Mouse (Mus musculus) MEL (cell line): ENCODE measurements around the gene Zfp174. TPM values are rescaled to one million over a fixed set of nuclear protein-coding genes. Genes with fewer than 3 reads are reported as not detected.

ENCODE experiments used
- DNase-seq: peaks from one replicate; pipeline ENCODE4 v3.0.0; 2011; ENCODE audit warnings: low read depth, low spot score
- H3K27ac ChIP-seq: 2 replicates; pipeline ENCODE4 v1.5.1; 2012; ENCODE audit warnings: low read depth, mild to moderate bottlenecking, control low read depth, low read length, moderate library complexity; ENCODE audit not compliant: control insufficient read depth
- H3K27me3 ChIP-seq, 2 experiments: fragments of 150-350 bp in 1 of 2; sonication (generic) in 1 of 2; 2 replicates each; pipeline ENCODE4 v1.6.1; 2012; ENCODE audit warnings: low read length in 2 of 2, mild to moderate bottlenecking in 2 of 2, improper control_type of control experiment in 1 of 2, moderate library complexity in 1 of 2; ENCODE audit not compliant: insufficient read depth in 2 of 2, control insufficient read depth in 1 of 2
- H3K36me3 ChIP-seq, 2 experiments: 2 replicates each; pipeline ENCODE4 v1.6.1; 2012 to 2014; ENCODE audit warnings: low read length in 2 of 2, improper control_type of control experiment in 1 of 2, inconsistent platforms in 1 of 2, mild to moderate bottlenecking in 1 of 2; ENCODE audit not compliant: insufficient read depth in 2 of 2, control insufficient read depth in 1 of 2
- H3K4me1 ChIP-seq, 2 experiments: fragments of 150-350 bp in 1 of 2; sonication (generic) in 1 of 2; 2 replicates each; pipeline ENCODE4 v1.6.1; 2012; ENCODE audit warnings: low read length in 2 of 2, improper control_type of control experiment in 1 of 2, mild to moderate bottlenecking in 1 of 2; ENCODE audit not compliant: insufficient read depth in 2 of 2, control insufficient read depth in 1 of 2
- H3K4me3 ChIP-seq, 2 experiments: fragments of 150-350 bp in 1 of 2; sonication (generic) in 1 of 2; 2 replicates each; pipeline ENCODE4 v1.5.1; 2012; ENCODE audit warnings: low read depth in 2 of 2, low read length in 2 of 2, mild to moderate bottlenecking in 2 of 2, moderate library complexity in 2 of 2, control low read depth in 1 of 2, improper control_type of control experiment in 1 of 2; ENCODE audit not compliant: control insufficient read depth in 1 of 2, insufficient read depth in 1 of 2
- H3K79me2 ChIP-seq: 2 replicates; pipeline ENCODE4 v1.6.1; 2012; ENCODE audit warnings: mild to moderate bottlenecking, low read length, moderate library complexity; ENCODE audit not compliant: control insufficient read depth, poor library complexity, insufficient read depth
- H3K9ac ChIP-seq: 2 replicates; pipeline ENCODE4 v1.6.1; 2012; ENCODE audit warnings: low read depth, mild to moderate bottlenecking, control low read depth, low read length, moderate library complexity; ENCODE audit not compliant: control insufficient read depth, poor library complexity, severe bottlenecking
- H3K9me3 ChIP-seq: fragments of 150-350 bp; sonication (generic); replicated peaks from 2 replicates; pipeline ENCODE4 v1.6.1; 2012; ENCODE audit warnings: mild to moderate bottlenecking, low read length, improper control_type of control experiment, moderate library complexity; ENCODE audit not compliant: insufficient read depth
- CHD1 ChIP-seq: IDR thresholded peaks from 2 replicates; pipeline ENCODE4 v1.6.1; 2012; ENCODE audit warnings: low read depth, mild to moderate bottlenecking, inconsistent platforms, low read length, improper control_type of control experiment
- CHD2 ChIP-seq: IDR thresholded peaks from 2 replicates; pipeline ENCODE4 v1.6.1; 2011; ENCODE audit warnings: low read length, improper control_type of control experiment
- ELF1 ChIP-seq: IDR thresholded peaks from 2 replicates; pipeline ENCODE4 v1.6.1; 2014; ENCODE audit warnings: low read depth, mild to moderate bottlenecking, inconsistent platforms, low read length, improper control_type of control experiment, moderate library complexity
- EP300 ChIP-seq, 2 experiments: IDR thresholded peaks; 2 replicates each; pipeline ENCODE4 v1.6.1; 2011; ENCODE audit warnings: improper control_type of control experiment in 2 of 2, low read length in 2 of 2, low read depth in 1 of 2, mild to moderate bottlenecking in 1 of 2
- ETS1 ChIP-seq: IDR thresholded peaks from 2 replicates; pipeline ENCODE4 v1.6.1; 2012; ENCODE audit warnings: low read depth, mild to moderate bottlenecking, inconsistent platforms, low read length, improper control_type of control experiment, moderate library complexity
- JUND ChIP-seq: IDR thresholded peaks from 2 replicates; pipeline ENCODE4 v1.6.1; 2011; ENCODE audit warnings: low read depth, mild to moderate bottlenecking, improper control_type of control experiment, low read length
- MEF2A ChIP-seq: IDR thresholded peaks from 2 replicates; pipeline ENCODE4 v1.6.1; 2014; ENCODE audit warnings: low read depth, mild to moderate bottlenecking, inconsistent platforms, low read length, improper control_type of control experiment; ENCODE audit not compliant: poor library complexity, insufficient replicate concordance, severe bottlenecking; ENCODE audit errors: extremely low read depth
- MXI1 ChIP-seq: IDR thresholded peaks from 2 replicates; pipeline ENCODE4 v1.6.1; 2011; ENCODE audit warnings: mild to moderate bottlenecking, low read depth, low read length, improper control_type of control experiment
- MYC ChIP-seq: IDR thresholded peaks from 2 replicates; pipeline ENCODE4 v1.6.1; 2011; ENCODE audit warnings: low read depth, mild to moderate bottlenecking, low read length, improper control_type of control experiment, moderate library complexity
- POLR2A ChIP-seq, 2 experiments: IDR thresholded peaks; 2 replicates each; pipeline ENCODE4 v1.6.1; 2011 to 2012; ENCODE audit warnings: low read length in 2 of 2, mild to moderate bottlenecking in 2 of 2, control low read depth in 1 of 2, improper control_type of control experiment in 1 of 2, low read depth in 1 of 2, moderate library complexity in 1 of 2; ENCODE audit not compliant: control insufficient read depth in 1 of 2, insufficient read depth in 1 of 2, poor library complexity in 1 of 2
- POLR2AphosphoS2 ChIP-seq: IDR thresholded peaks from 2 replicates; pipeline ENCODE4 v1.6.1; 2011; ENCODE audit warnings: low read length, improper control_type of control experiment
- POLR2AphosphoS5 ChIP-seq: IDR thresholded peaks from 2 replicates; pipeline ENCODE4 v1.6.1; 2012; ENCODE audit warnings: low read depth, borderline replicate concordance, mild to moderate bottlenecking, inconsistent platforms, low read length, moderate library complexity, mixed read lengths
- RCOR1 ChIP-seq: IDR thresholded peaks from 2 replicates; pipeline ENCODE4 v1.6.1; 2012; ENCODE audit warnings: low read depth, mild to moderate bottlenecking, inconsistent platforms, low read length, improper control_type of control experiment
- SIN3A ChIP-seq: IDR thresholded peaks from 2 replicates; pipeline ENCODE4 v1.6.1; 2012; ENCODE audit warnings: low read length, improper control_type of control experiment, inconsistent platforms
- SMC3 ChIP-seq: IDR thresholded peaks from 2 replicates; pipeline ENCODE4 v1.6.1; 2011; ENCODE audit warnings: low read depth, low read length, improper control_type of control experiment
- TAL1 ChIP-seq: IDR thresholded peaks from 2 replicates; pipeline ENCODE4 v1.6.1; 2012; ENCODE audit warnings: mild to moderate bottlenecking, inconsistent platforms, low read length, moderate library complexity, mixed read lengths
- TBP ChIP-seq: IDR thresholded peaks from 2 replicates; pipeline ENCODE4 v1.8.0; 2011; ENCODE audit warnings: low read depth, low read length, improper control_type of control experiment
- TCF12 ChIP-seq: IDR thresholded peaks from 2 replicates; pipeline ENCODE4 v1.6.1; 2014; ENCODE audit warnings: low read depth, mild to moderate bottlenecking, inconsistent platforms, low read length, improper control_type of control experiment, moderate library complexity
- UBTF ChIP-seq: IDR thresholded peaks from 2 replicates; pipeline ENCODE4 v1.6.1; 2012; ENCODE audit warnings: low read depth, mild to moderate bottlenecking, inconsistent platforms, low read length, improper control_type of control experiment, moderate library complexity, borderline replicate concordance; ENCODE audit not compliant: insufficient read depth
- USF2 ChIP-seq, 2 experiments: IDR thresholded peaks; 2 replicates each; pipeline ENCODE4 v1.6.1; 2011 to 2012; ENCODE audit warnings: improper control_type of control experiment in 2 of 2, low read length in 2 of 2, borderline replicate concordance in 1 of 2, inconsistent platforms in 1 of 2, low read depth in 1 of 2, mild to moderate bottlenecking in 1 of 2; ENCODE audit not compliant: insufficient read depth in 1 of 2
- ZC3H11A ChIP-seq: IDR thresholded peaks from 2 replicates; pipeline ENCODE4 v1.6.1; 2012; ENCODE audit warnings: low read depth, mild to moderate bottlenecking, inconsistent platforms, low read length, improper control_type of control experiment
- ZKSCAN1 ChIP-seq: IDR thresholded peaks from 2 replicates; pipeline ENCODE4 v1.6.1; 2012; ENCODE audit warnings: low read depth, mild to moderate bottlenecking, inconsistent platforms, low read length, improper control_type of control experiment, moderate library complexity
- polyA plus RNA-seq, 2 experiments: library from polyadenylated mRNA; stranded (reverse) in 1 of 2; unstranded in 1 of 2; fragments of >175 nt in 1 of 2; fragments of >200 nt in 1 of 2; gene quantifications; 2 replicates each; pipeline versions ENCODE4 v1.2.1 to v1.2.4; 2012; ENCODE audit warnings: low replicate concordance in 2 of 2, low read depth in 1 of 2; ENCODE audit not compliant: insufficient read length in 2 of 2, insufficient read depth in 1 of 2, missing spikeins in 1 of 2
- total RNA-seq: library from RNA; depleted of rRNA; stranded (reverse); fragments of 300-350 nt; gene quantifications from 2 replicates; pipeline ENCODE4 v1.2.3, GENCODE M21; 2012

Gene Zfp174
- total and polyA plus RNA-seq, 3 experiments, result 0.39 to 24.5 (median 0.58) TPM

GRCm38 (mm10) chr16:3871815-3872214 is 24.7 kb downstream of the Zfp174 start:
- Histone ChIP-seq H3K4me1 (no peaks in the 10 kb centered on the region), H3K27ac (no peak overlapping the region), H3K4me3 (no peak overlapping the region), H3K9ac (no peak overlapping the region), H3K27me3 (no peaks in the 10 kb centered on the region), H3K9me3 (no peaks in the 10 kb centered on the region), H3K79me2 (no peaks in the 10 kb centered on the region), H3K36me3 (no peaks in the 10 kb centered on the region; a peak in 3 of 4 replicates)
- no peak for TF ChIP-seq MEF2A
- no peak for TF ChIP-seq TCF12
- no peak for TF ChIP-seq EP300 (IDR thresholded peaks at IDR 0.05; ENCODE audit: low read depth in 1 of 2, low read length in 2 of 2)
- no peak for TF ChIP-seq ZC3H11A
- TF ChIP-seq POLR2AphosphoS2, result no peak
- TF ChIP-seq POLR2A (IDR thresholded peaks at IDR 0.05; ENCODE audit: control insufficient read depth in 1 of 2, insufficient read depth in 1 of 2, low read depth in 1 of 2, low read length in 2 of 2, poor library complexity in 1 of 2), result no peak
- no peak for TF ChIP-seq MXI1
- no peak for TF ChIP-seq USF2 (IDR thresholded peaks at IDR 0.05; ENCODE audit: borderline replicate concordance in 1 of 2, insufficient read depth in 1 of 2, low read depth in 1 of 2, low read length in 2 of 2)
- no peak for TF ChIP-seq JUND
- TF ChIP-seq POLR2AphosphoS5, result no peak
- no peak for TF ChIP-seq ELF1
- TF ChIP-seq TBP, result no peak
- TF ChIP-seq CHD1, result no peak
- TF ChIP-seq UBTF, result no peak
- no peak for DNase-seq

DNA sequence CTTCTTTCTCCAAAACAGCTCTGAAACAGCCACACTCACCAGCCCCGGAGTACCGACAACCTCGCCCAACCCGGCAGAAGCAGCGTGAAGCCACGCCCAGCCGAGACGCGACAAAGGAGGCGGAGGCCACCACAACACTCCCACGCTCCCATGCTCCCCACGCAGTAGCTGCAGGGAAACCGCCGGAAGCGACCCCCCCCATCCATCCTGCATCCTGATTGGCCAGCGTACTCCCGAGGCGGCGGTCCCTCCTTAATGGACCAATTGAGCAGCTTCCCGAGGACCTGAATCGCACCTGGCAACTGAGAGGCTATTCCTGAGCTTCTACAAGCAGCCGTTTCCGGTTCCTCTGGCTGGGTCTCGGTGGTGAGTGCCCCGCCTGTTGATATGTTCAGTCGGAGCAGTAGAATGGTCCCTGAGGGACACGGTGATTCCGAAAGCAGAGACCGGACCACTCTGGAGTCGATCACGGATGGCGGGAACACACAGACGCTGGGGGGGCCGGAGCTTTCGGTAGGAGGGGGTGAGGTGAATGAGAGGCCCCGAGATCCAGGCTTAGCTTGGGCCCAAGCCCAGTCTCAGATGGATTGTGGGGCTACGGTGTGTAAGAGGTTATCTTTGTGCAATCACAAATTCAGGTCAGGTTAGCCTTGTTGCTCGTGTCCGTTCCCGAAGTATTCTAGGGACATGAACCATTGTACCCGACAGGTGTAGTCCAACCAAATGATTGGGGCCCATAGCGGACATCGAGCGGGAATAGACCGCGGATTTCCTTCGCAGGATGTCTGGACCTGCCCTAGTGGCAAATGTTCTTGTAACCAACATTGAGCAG is 25.4 kb downstream of the Zfp174 start, which contains the start of gene Naa60:
Gene Naa60 (plus strand): TSS at position 160 of the 832 bp plus-strand sequence.
- Histone ChIP-seq H3K9ac (no peak within 1 kb of the TSS), H3K27me3 (no peaks in the 10 kb centered on the region), H3K9me3 (no peaks in the 10 kb centered on the region), H3K4me1 (no peaks in the 10 kb centered on the region), H3K79me2 (no peaks in the 10 kb centered on the region), H3K4me3 (no peak within 1 kb of the TSS), H3K36me3 (no peaks in the 10 kb centered on the region; a peak in 3 of 4 replicates), H3K27ac (no peak within 1 kb of the TSS)
- TF ChIP-seq ZC3H11A, result no peak
- TF ChIP-seq UBTF, result no peak
- TF ChIP-seq TAL1, result no peak
- TF ChIP-seq ELF1, result no peak
- TF ChIP-seq CHD2, result no peak
- no peak for TF ChIP-seq MYC
- TF ChIP-seq SMC3, result no peak
- TF ChIP-seq SIN3A, result no peak
- no peak for TF ChIP-seq ZKSCAN1
- TF ChIP-seq RCOR1, result no peak
- no peak for TF ChIP-seq ETS1
- no peak for TF ChIP-seq MXI1
- no peak for DNase-seq
